In genomic region chr15:61653853-61654252, GRCm38 (mm10) we compare ENCODE assay signal across 24 mouse cellular contexts.
A peak's percentile ranks its signal among the peaks of the same experiment; 100 is the strongest.
DNase-seq lines count a peak whose midpoint lies in the region; ATAC-seq and TF ChIP-seq lines count a peak whose summit lies in the region.
"Had no signal": no experiment of that assay in that cellular context is flagged by ENCODE, and none has a peak within 500 bp of the region (broad histone marks: within the 10 kb centered on the region; RNA-seq: fewer than 3 reads in every experiment).

No protein-coding gene starts in this region.

- no peaks in the 10 kb centered on the region for H3K36me3 ChIP-seq in kidney, adult 2 months (ENCODE audit: control insufficient read depth, insufficient read depth, low read length)
- H3K36me3 ChIP-seq in kidney, embryonic 14.5 days (ENCODE audit: control insufficient read depth, insufficient read depth, low read length) = no peaks in the 10 kb centered on the region
- no peaks in the 10 kb centered on the region for H3K36me3 ChIP-seq in kidney, embryonic 15.5 days
- H3K36me3 ChIP-seq: embryonic facial prominence, embryonic 10.5 days; embryonic facial prominence, embryonic 12.5 days; forebrain, embryonic 15.5 days; G1E had no signal

- H3K27ac ChIP-seq in kidney, adult 2 months (ENCODE audit: insufficient read depth, low read depth, low read length) = no peak overlapping the region
- no peak overlapping the region for H3K27ac ChIP-seq in kidney, embryonic 14.5 days (ENCODE audit: low read depth, low read length)
- no peak overlapping the region for H3K27ac ChIP-seq in kidney, embryonic 15.5 days
- H3K27ac ChIP-seq: embryonic facial prominence, embryonic 10.5 days; embryonic facial prominence, embryonic 12.5 days; forebrain, embryonic 13.5 days; forebrain, embryonic 15.5 days had no signal

- H3K4me3 ChIP-seq in kidney, adult 2 months (ENCODE audit: insufficient read depth, low read depth, low read length) = no peak overlapping the region
- H3K4me3 ChIP-seq in kidney, embryonic 14.5 days (ENCODE audit: low read length) = no peak overlapping the region
- no peak overlapping the region for H3K4me3 ChIP-seq in kidney, embryonic 15.5 days (replicated peaks)
- H3K4me3 ChIP-seq: embryonic facial prominence, embryonic 10.5 days; embryonic facial prominence, embryonic 12.5 days; forebrain, embryonic 13.5 days; forebrain, embryonic 15.5 days had no signal

- H3K4me1 ChIP-seq in kidney, adult 2 months (ENCODE audit: control insufficient read depth, insufficient read depth, low read length) = no peaks in the 10 kb centered on the region
- no peaks in the 10 kb centered on the region for H3K4me1 ChIP-seq in kidney, embryonic 14.5 days (ENCODE audit: control insufficient read depth, insufficient read depth, low read length)
- H3K4me1 ChIP-seq in kidney, embryonic 15.5 days = no peaks in the 10 kb centered on the region
- H3K4me1 ChIP-seq: embryonic facial prominence, embryonic 10.5 days; embryonic facial prominence, embryonic 12.5 days; forebrain, embryonic 13.5 days; forebrain, embryonic 15.5 days had no signal

- H3K9me3 ChIP-seq in kidney, embryonic 14.5 days (ENCODE audit: control insufficient read depth, low read length) = no peaks in the 10 kb centered on the region
- H3K9me3 ChIP-seq in kidney, embryonic 15.5 days (replicated peaks) = no peaks in the 10 kb centered on the region
- H3K9me3 ChIP-seq: embryonic facial prominence, embryonic 10.5 days; embryonic facial prominence, embryonic 12.5 days; forebrain, embryonic 13.5 days; forebrain, embryonic 15.5 days; G1E had no signal

- no peak overlapping the region for H3K9ac ChIP-seq in kidney, embryonic 14.5 days (ENCODE audit: low read depth, low read length)
- H3K9ac ChIP-seq in kidney, embryonic 15.5 days = no peak overlapping the region
- H3K9ac ChIP-seq: embryonic facial prominence, embryonic 12.5 days; forebrain, embryonic 13.5 days; forebrain, embryonic 15.5 days had no signal

- no peak overlapping the region for H3K4me2 ChIP-seq in kidney, embryonic 14.5 days (replicated peaks; ENCODE audit: low read depth, low read length)
- no peak overlapping the region for H3K4me2 ChIP-seq in kidney, embryonic 15.5 days
- H3K4me2 ChIP-seq: embryonic facial prominence, embryonic 12.5 days; forebrain, embryonic 13.5 days; forebrain, embryonic 15.5 days had no signal

- DNase-seq in kidney, adult 2 months = peak; percentile 16
- no peak for DNase-seq in kidney, adult 18-20 months
- peak; percentile 13 for DNase-seq in kidney, postnatal 14 days
- DNase-seq in kidney, postnatal 10 days = no peak
- DNase-seq: adrenal gland, adult 8-10 months; adrenal gland, postnatal 14 days; adrenal gland, postnatal 36 days; B cell, adult 2 months; cerebellum, adult 11-12 months; cerebellum, adult 2 months; cerebellum, adult 9-10 months; cerebellum, postnatal 10 days; cerebellum, postnatal 25 days had no signal

- no peak for TF ChIP-seq CTCF in kidney, adult 2 months (conservative IDR thresholded peaks at IDR 0.05; ENCODE audit: insufficient read depth, insufficient read length, low read depth, low read length)

- no peak for ATAC-seq in kidney, embryonic 14.5 days (ENCODE audit: low FRiP score, low TSS enrichment)
- 0 out of 2 replicates have a peak, but pooled peaks have one; percentile 52 for ATAC-seq in kidney, embryonic 15.5 days (replicated peaks; ENCODE audit: low FRiP score)
- ATAC-seq: activated CD4-positive, CD25-positive, alpha-beta regulatory T cell, adult 4 months; CD4-positive, CD25-positive, alpha-beta regulatory T cell, adult 4 months; forebrain, embryonic 13.5 days; forebrain, embryonic 15.5 days; Patski had no signal

- WGBS in kidney, adult 2 months = 37% methylated on average over 1 of the region's 1 CpGs
- 76% methylated on average over 1 of the region's 1 CpGs for WGBS in kidney, embryonic 14.5 days
- WGBS in kidney, embryonic 15.5 days = 75% methylated on average over 1 of the region's 1 CpGs

- H3K27me3 ChIP-seq in kidney, adult 2 months (replicated peaks; ENCODE audit: control insufficient read depth, insufficient read depth, low read length) = no peaks in the 10 kb centered on the region
- no peaks in the 10 kb centered on the region for H3K27me3 ChIP-seq in kidney, embryonic 14.5 days (ENCODE audit: control insufficient read depth, insufficient read depth, low read length)
- H3K27me3 ChIP-seq in kidney, embryonic 15.5 days = no peaks in the 10 kb centered on the region
- H3K27me3 ChIP-seq: CH12.LX; embryonic facial prominence, embryonic 12.5 days; forebrain, embryonic 13.5 days; forebrain, embryonic 15.5 days; Patski had no signal

- no peak for TF ChIP-seq POLR2A in kidney, adult 2 months (IDR thresholded peaks at IDR 0.05; ENCODE audit: low read depth, low read length)

Comparison
In these comparisons a context has a peak if more than half of its experiments do, and no peak if none do; other contexts are left out.
1. DNase-seq: peak in kidney, adult 2 months (single experiment) and kidney, postnatal 14 days (single experiment); none in kidney, adult 18-20 months (single experiment) and kidney, postnatal 10 days (single experiment).